Mouse (Mus musculus) lung, embryonic 16.5 days (tissue): ENCODE results near the gene Tubb3. TPM values are rescaled to one million over a fixed set of nuclear protein-coding genes. Genes with fewer than 3 reads are reported as not detected.
"Not testable (repeated sequence)": the region's sequence is repeated elsewhere in the genome, so short reads cannot be mapped to it uniquely, and the experiment has no call there.

Experiments
- ATAC-seq: fragments of 200-750 bp; cut with Nextera tagmentation; 2 replicates; pipeline ENCODE4 v1.8.0; 2017; ENCODE audit warnings: low read depth, mild to moderate bottlenecking, moderate library complexity
- H3K27ac ChIP-seq: fragments of 300-500 bp; sonication (generic); 2 replicates; pipeline ENCODE4 v1.5.1; 2014; ENCODE audit warnings: mild to moderate bottlenecking, control low read depth, low read length
- H3K27me3 ChIP-seq: fragments of 300-500 bp; sonication (generic); 2 replicates; pipeline ENCODE4 v1.6.1; 2014; ENCODE audit warnings: low read depth, low read length, mixed read lengths; ENCODE audit not compliant: control insufficient read depth, insufficient read depth
- H3K36me3 ChIP-seq: fragments of 300-500 bp; sonication (generic); 2 replicates; pipeline ENCODE4 v1.6.1; 2014; ENCODE audit warnings: low read length; ENCODE audit not compliant: control insufficient read depth, insufficient read depth
- H3K4me1 ChIP-seq: fragments of 300-500 bp; sonication (generic); replicated peaks from 2 replicates; pipeline ENCODE4 v1.6.1; 2014; ENCODE audit warnings: low read length, mixed read lengths; ENCODE audit not compliant: control insufficient read depth, insufficient read depth
- H3K4me2 ChIP-seq: fragments of 300-500 bp; sonication (generic); 2 replicates; pipeline ENCODE4 v1.6.1; 2014; ENCODE audit warnings: low read depth, low read length, control low read depth
- H3K4me3 ChIP-seq: fragments of 300-500 bp; sonication (generic); 2 replicates; pipeline ENCODE4 v1.5.1; 2014; ENCODE audit warnings: mild to moderate bottlenecking, low read length, control low read depth
- H3K9ac ChIP-seq: fragments of 300-500 bp; sonication (generic); 2 replicates; pipeline ENCODE4 v1.6.1; 2014; ENCODE audit warnings: low read length, control low read depth
- H3K9me3 ChIP-seq: fragments of 300-500 bp; sonication (generic); 2 replicates; pipeline ENCODE4 v1.6.1; 2016; ENCODE audit warnings: low read length; ENCODE audit not compliant: control insufficient read depth
- WGBS: fragments of 180-500 bp; shearing (Covaris S2); extraction: QIAGEN DNeasy Blood & Tissue Kit; methylation state at CpG from one replicate; pipeline ENCODE4 v1.1.7; 2014; 5-methylcytosine and 5-hydroxymethylcytosine counted together
- polyA plus RNA-seq: library from polyadenylated mRNA; unstranded; fragments of >200 nt; fragmentation: Nextera tagmentation; extraction: Ambion mirVana; gene quantifications from 2 replicates; pipeline ENCODE4 v1.2.1, GENCODE M21; 2015

The Tubb3 gene
- polyA plus RNA-seq, 1 experiment from 2014 or later, result 5.8 TPM

- peak; percentile 97 for ATAC-seq
- Histone ChIP-seq H3K4me3 (peak overlapping the region; percentile 75), H3K27ac (peak overlapping the region; percentile 50; the same call in 1 of the 2 replicates), H3K4me1 (no peaks in the 10 kb centered on the region), H3K9me3 (no peaks in the 10 kb centered on the region), H3K4me2 (peak overlapping the region; percentile 72), H3K9ac (peak overlapping the region; percentile 87), H3K36me3 (no peaks in the 10 kb centered on the region), H3K27me3 (no peaks in the 10 kb centered on the region)
- 1% methylated on average over 41 of the region's 41 CpGs for WGBS
Observed at GRCm38 (mm10) chr8:123442871-123443575, 31.8 kb downstream of the Tubb3 start.

- Histone ChIP-seq H3K9ac (peak overlapping the region; percentile 87), H3K36me3 (no peaks in the 10 kb centered on the region), H3K27ac (no peak overlapping the region), H3K4me3 (peak overlapping the region; percentile 75), H3K4me2 (peak overlapping the region; percentile 72), H3K4me1 (no peaks in the 10 kb centered on the region), H3K27me3 (no peaks in the 10 kb centered on the region), H3K9me3 (no peaks in the 10 kb centered on the region)
- ATAC-seq, result no peak
- 25% methylated on average over 4 of the region's 4 CpGs for WGBS
Observed at GRCm38 (mm10) chr8:123443576-123443921, 32.3 kb downstream of the Tubb3 start.

- H3K4me3 ChIP-seq, result no peak overlapping the region
- H3K4me1 ChIP-seq, result no peaks in the 10 kb centered on the region
- no peak for ATAC-seq
- no peak overlapping the region for H3K27ac ChIP-seq
- peak overlapping the region; percentile 72; the same call in 1 of the 2 replicates for H3K4me2 ChIP-seq
- H3K9me3 ChIP-seq, result no peaks in the 10 kb centered on the region
- H3K27me3 ChIP-seq, result no peaks in the 10 kb centered on the region
- no peaks in the 10 kb centered on the region for H3K36me3 ChIP-seq
- no peak overlapping the region for H3K9ac ChIP-seq
- WGBS, result 81% methylated on average over 6 of the region's 6 CpGs
Observed at GRCm38 (mm10) chr8:123444131-123444530, 32.9 kb downstream of the Tubb3 start.

GRCm38 (mm10) chr8:123445981-123446380 lies 34.8 kb downstream of the Tubb3 start:
- H3K27ac ChIP-seq, result no peak overlapping the region
- H3K4me3 ChIP-seq, result no peak overlapping the region

GRCm38 (mm10) chr8:123446799-123447198 lies 35.6 kb downstream of the Tubb3 start:
- Histone ChIP-seq H3K4me2 (no peak overlapping the region), H3K9ac (no peak overlapping the region), H3K27me3 (no peaks in the 10 kb centered on the region), H3K4me3 (no peak overlapping the region), H3K9me3 (no peaks in the 10 kb centered on the region), H3K4me1 (no peaks in the 10 kb centered on the region), H3K36me3 (no peaks in the 10 kb centered on the region; the same call in 1 of the 2 replicates), H3K27ac (no peak overlapping the region)
- 61% methylated on average over 6 of the region's 6 CpGs for WGBS
- ATAC-seq, result no peak

More at GRCm38 (mm10) chr8:123445981-123446380, 34.8 kb downstream of the Tubb3 start:
- Histone ChIP-seq H3K4me2 (no peak overlapping the region), H3K4me1 (no peaks in the 10 kb centered on the region), H3K9me3 (no peaks in the 10 kb centered on the region), H3K27me3 (no peaks in the 10 kb centered on the region), H3K36me3 (no peaks in the 10 kb centered on the region; the same call in 1 of the 2 replicates), H3K9ac (no peak overlapping the region)
- no peak for ATAC-seq
- 83% methylated on average over 10 of the region's 10 CpGs for WGBS

GRCm38 (mm10) chr8:123450783-123451182 lies 39.6 kb downstream of the Tubb3 start:
- 85% methylated on average over 5 of the region's 5 CpGs for WGBS
- Histone ChIP-seq H3K27ac (no peak overlapping the region), H3K36me3 (peaks cover 7% of the 10 kb centered on the region), H3K9me3 (no peaks in the 10 kb centered on the region), H3K4me1 (no peaks in the 10 kb centered on the region), H3K4me3 (no peak overlapping the region), H3K4me2 (no peak overlapping the region), H3K9ac (no peak overlapping the region), H3K27me3 (no peaks in the 10 kb centered on the region)
- no peak for ATAC-seq

GRCm38 (mm10) chr8:123451747-123452146 lies 40.5 kb downstream of the Tubb3 start:
- not testable (repeated sequence) for H3K4me1 ChIP-seq, H3K9ac ChIP-seq, H3K36me3 ChIP-seq, H3K4me3 ChIP-seq, ATAC-seq, H3K27ac ChIP-seq, H3K4me2 ChIP-seq, H3K27me3 ChIP-seq, H3K9me3 ChIP-seq
- WGBS, result 94% methylated on average over 12 of the region's 12 CpGs

- no peak overlapping the region for H3K27ac ChIP-seq
- peaks cover 7% of the 10 kb centered on the region for H3K36me3 ChIP-seq
- no peak overlapping the region for H3K4me2 ChIP-seq
- 65% methylated on average over 4 of the region's 4 CpGs for WGBS
- H3K9ac ChIP-seq, result no peak overlapping the region
- ATAC-seq, result no peak
- H3K27me3 ChIP-seq, result no peaks in the 10 kb centered on the region
- H3K4me3 ChIP-seq, result no peak overlapping the region
- no peaks in the 10 kb centered on the region for H3K9me3 ChIP-seq
- no peaks in the 10 kb centered on the region for H3K4me1 ChIP-seq
Observed at GRCm38 (mm10) chr8:123452149-123452548, 40.9 kb downstream of the Tubb3 start.

- Histone ChIP-seq H3K36me3 (peaks cover 13% of the 10 kb centered on the region), H3K4me2 (no peak overlapping the region), H3K9me3 (no peaks in the 10 kb centered on the region), H3K4me3 (no peak overlapping the region), H3K27me3 (no peaks in the 10 kb centered on the region), H3K9ac (no peak overlapping the region), H3K4me1 (no peaks in the 10 kb centered on the region), H3K27ac (no peak overlapping the region)
- no peak for ATAC-seq
- WGBS, result 71% methylated on average over 7 of the region's 7 CpGs
Observed at GRCm38 (mm10) chr8:123453291-123453690, 42.1 kb downstream of the Tubb3 start.
